Mouse (Mus musculus): ENCODE data around the gene Smarcd1.

The Smarcd1 gene

GRCm38 (mm10) chr15:99729056-99729783, 27.3 kb downstream of the Smarcd1 start:
- in situ Hi-C loops (cut with MboI, MseI): loop anchor here (5.0 kb wide), 1 partner anchor 43 kb away; the partner anchor contains the start of gene Cers5

DNA sequence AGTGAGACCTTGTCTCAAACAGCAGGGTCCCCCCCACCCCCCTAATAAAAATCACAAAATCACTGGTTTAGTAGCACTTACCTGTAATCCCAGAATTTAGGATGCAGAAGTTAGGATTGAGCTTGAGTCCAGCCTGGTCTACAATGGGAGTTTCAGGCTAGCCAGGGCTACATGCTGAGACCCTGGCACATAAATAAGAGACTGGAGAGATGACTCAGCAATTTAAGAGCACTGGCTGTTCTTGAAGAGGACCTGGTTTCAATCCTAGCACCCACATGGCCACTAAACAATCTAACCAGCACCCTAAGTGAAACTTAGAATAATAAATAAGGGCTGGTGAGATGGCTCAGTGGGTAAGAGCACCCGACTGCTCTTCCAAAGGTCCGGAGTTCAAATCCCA, 29.2 kb downstream of the Smarcd1 start:
- in situ Hi-C loops (cut with MboI, MseI): no loop called here

DNA sequence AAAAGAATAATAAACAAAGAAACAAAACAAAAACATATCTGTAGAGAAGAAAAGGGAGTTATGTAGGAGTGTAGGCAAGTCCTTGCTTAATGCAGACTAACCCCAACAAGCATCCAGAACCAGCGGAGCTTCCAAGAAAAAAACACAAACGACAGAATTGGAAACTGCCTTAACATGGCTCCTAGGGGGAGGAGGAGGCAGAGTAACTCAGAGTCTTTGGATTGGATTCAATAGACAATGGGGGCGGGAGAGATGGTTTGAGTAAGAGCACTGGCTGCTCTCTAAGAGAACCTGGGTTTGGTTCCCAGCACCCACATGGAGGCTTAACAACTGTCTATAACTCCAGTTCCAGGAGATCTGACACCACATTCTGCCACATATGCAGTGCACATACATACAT, 29.7 kb downstream of the Smarcd1 start:
- in situ Hi-C loops (cut with MboI, MseI): no loop called here

DNA sequence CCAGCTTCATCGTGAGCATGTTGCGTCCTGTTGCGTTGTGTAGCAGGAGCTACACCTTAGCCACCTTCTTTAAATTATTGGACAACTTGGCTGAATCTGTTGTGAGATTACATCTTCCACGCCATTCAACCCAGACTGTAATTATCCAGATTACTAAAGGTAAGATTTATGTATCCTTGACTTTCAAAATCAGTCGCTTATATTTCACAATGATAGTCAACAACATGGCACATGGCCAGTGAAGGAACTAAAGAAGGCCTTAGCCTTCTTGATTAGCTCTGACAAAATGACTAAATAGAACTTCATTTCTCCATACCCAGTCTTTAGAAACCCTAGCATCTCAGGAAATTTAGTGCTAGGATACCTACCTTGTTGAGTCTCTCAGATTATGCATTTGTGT, 31.3 kb downstream of the Smarcd1 start:
- in situ Hi-C loops (cut with MboI, MseI): no loop called here

GRCm38 (mm10) chr15:99735631-99736030, 33.7 kb downstream of the Smarcd1 start:
- in situ Hi-C loops (cut with MboI, MseI): no loop called here

DNA sequence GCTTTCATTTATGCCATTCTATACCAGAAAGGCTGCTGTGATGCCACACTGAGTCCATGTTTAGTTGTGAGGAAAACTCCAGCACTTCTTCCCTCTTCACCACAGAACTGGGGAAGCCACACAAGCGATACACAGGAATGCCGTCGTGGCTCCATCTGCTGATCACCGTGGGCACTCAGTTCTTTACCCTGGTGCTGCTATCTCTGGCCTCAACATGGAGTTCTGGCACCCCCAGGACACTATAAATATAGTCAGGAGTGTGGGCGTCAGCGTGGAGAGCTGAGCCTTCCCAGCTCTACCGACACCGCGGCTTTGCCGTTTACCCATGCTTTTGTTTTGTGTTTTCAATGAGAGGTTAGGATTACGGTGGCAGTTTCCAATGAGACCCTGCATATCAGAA, 34.7 kb downstream of the Smarcd1 start:
- in situ Hi-C loops (cut with MboI, MseI): no loop called here

GRCm38 (mm10) chr15:99740229-99740628, 38.3 kb downstream of the Smarcd1 start:
- in situ Hi-C loops (cut with MboI, MseI): no loop called here

GRCm38 (mm10) chr15:99754204-99754603, 52.3 kb downstream of the Smarcd1 start:
- in situ Hi-C loops (cut with MboI, MseI): no loop called here
